Mouse (Mus musculus) MEL (cell line): ENCODE data around the gene Ntng1.

Experiments
- BHLHE40 ChIP-seq: IDR thresholded peaks from 2 replicates; pipeline ENCODE4 v1.6.1; 2012; ENCODE audit warnings: low read depth, mild to moderate bottlenecking, inconsistent platforms, low read length, improper control_type of control experiment, borderline replicate concordance
- CTCF ChIP-seq, 3 experiments: IDR thresholded peaks in 2 of 3; conservative IDR thresholded peaks in 1 of 3; 2 replicates each; pipeline ENCODE4 v1.5.1; 2011 to 2012; ENCODE audit warnings: low read length in 3 of 3, low read depth in 2 of 3, mild to moderate bottlenecking in 2 of 3, improper control_type of control experiment in 1 of 3, inconsistent platforms in 1 of 3, mixed read lengths in 1 of 3, moderate library complexity in 1 of 3; ENCODE audit not compliant: control insufficient read depth in 1 of 3, insufficient read depth in 1 of 3, poor library complexity in 1 of 3, severe bottlenecking in 1 of 3
- E2F4 ChIP-seq: IDR thresholded peaks from 2 replicates; pipeline ENCODE4 v1.6.1; 2011; ENCODE audit warnings: low read depth, low read length, improper control_type of control experiment, borderline replicate concordance
- GATA1 ChIP-seq: IDR thresholded peaks from 2 replicates; pipeline ENCODE4 v1.6.1; 2011; ENCODE audit warnings: low read depth, low read length, improper control_type of control experiment
- MAFK ChIP-seq: IDR thresholded peaks from 2 replicates; pipeline ENCODE4 v1.6.1; 2011; ENCODE audit warnings: low read depth, mild to moderate bottlenecking, low read length, improper control_type of control experiment, borderline replicate concordance
- MAX ChIP-seq: IDR thresholded peaks from 2 replicates; pipeline ENCODE4 v1.6.1; 2011; ENCODE audit warnings: low read length, improper control_type of control experiment
- MXI1 ChIP-seq: IDR thresholded peaks from 2 replicates; pipeline ENCODE4 v1.6.1; 2011; ENCODE audit warnings: mild to moderate bottlenecking, low read depth, low read length, improper control_type of control experiment
- NRF1 ChIP-seq: IDR thresholded peaks from 2 replicates; pipeline ENCODE4 v1.6.1; 2014; ENCODE audit warnings: low read depth, mild to moderate bottlenecking, inconsistent platforms, low read length, improper control_type of control experiment, moderate library complexity; ENCODE audit not compliant: poor library complexity, insufficient read depth, severe bottlenecking
- POLR2A ChIP-seq, 2 experiments: IDR thresholded peaks; 2 replicates each; pipeline ENCODE4 v1.6.1; 2011 to 2012; ENCODE audit warnings: low read length in 2 of 2, mild to moderate bottlenecking in 2 of 2, control low read depth in 1 of 2, improper control_type of control experiment in 1 of 2, low read depth in 1 of 2, moderate library complexity in 1 of 2; ENCODE audit not compliant: control insufficient read depth in 1 of 2, insufficient read depth in 1 of 2, poor library complexity in 1 of 2
- TAL1 ChIP-seq: IDR thresholded peaks from 2 replicates; pipeline ENCODE4 v1.6.1; 2012; ENCODE audit warnings: mild to moderate bottlenecking, inconsistent platforms, low read length, moderate library complexity, mixed read lengths
- TBP ChIP-seq: IDR thresholded peaks from 2 replicates; pipeline ENCODE4 v1.8.0; 2011; ENCODE audit warnings: low read depth, low read length, improper control_type of control experiment
- ZC3H11A ChIP-seq: IDR thresholded peaks from 2 replicates; pipeline ENCODE4 v1.6.1; 2012; ENCODE audit warnings: low read depth, mild to moderate bottlenecking, inconsistent platforms, low read length, improper control_type of control experiment

DNA sequence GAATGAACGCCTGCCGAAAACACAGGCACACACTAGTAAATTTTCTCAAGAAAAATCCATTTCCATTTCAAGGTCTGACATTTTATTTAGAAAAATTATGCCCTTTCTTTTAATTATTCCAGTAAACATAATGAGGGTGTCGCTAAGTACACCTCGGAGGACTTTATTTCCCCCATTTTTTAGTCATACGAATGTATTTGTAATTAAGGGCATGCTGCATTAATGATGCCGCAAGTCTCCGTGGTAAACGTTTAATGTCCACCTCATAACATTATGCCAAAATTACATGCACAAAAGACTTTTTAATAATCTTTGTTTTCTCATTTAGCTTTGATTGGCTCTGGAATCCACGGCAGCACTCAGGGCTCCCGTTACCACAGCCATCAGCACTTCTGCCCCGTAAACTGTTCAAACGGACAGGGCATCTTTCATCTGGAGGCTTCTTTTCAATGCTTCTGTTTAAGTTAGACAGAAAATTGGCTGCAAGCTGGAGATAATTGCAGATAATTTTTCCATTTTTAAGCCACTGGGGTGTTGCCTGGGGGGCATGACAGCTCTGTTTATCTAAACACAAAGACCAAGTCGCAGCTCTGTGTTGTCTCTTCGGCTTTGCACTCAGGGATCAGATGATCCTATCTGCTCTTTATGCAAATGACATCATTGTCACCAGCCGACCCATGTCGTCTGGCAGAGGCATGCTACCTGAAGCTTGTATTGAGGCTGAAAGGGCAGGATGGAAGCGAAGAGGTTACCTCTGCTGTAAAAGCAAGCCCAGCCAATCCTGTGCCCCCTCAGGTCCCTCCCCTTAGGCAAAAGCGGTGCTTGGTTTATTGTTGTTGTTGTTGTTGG, 12.5 kb downstream of the Ntng1 start:
- TF ChIP-seq MAFK (no peak), MAX (no peak), ZC3H11A (no peak), E2F4 (no peak), TBP (no peak), CTCF (IDR thresholded peaks at IDR 0.05 in 2 of 3, conservative IDR thresholded peaks at IDR 0.05 in 1 of 3; ENCODE audit: control insufficient read depth in 1 of 3, insufficient read depth in 1 of 3, low read depth in 2 of 3, low read length in 3 of 3, poor library complexity in 1 of 3, severe bottlenecking in 1 of 3) (no peak), POLR2A (IDR thresholded peaks at IDR 0.05; ENCODE audit: control insufficient read depth in 1 of 2, insufficient read depth in 1 of 2, low read depth in 1 of 2, low read length in 2 of 2, poor library complexity in 1 of 2) (no peak), TAL1 (no peak), MXI1 (no peak), NRF1 (no peak), BHLHE40 (no peak), GATA1 (no peak)
